Mouse (Mus musculus): Measurements from ENCODE around the gene A730015C16Rik. TPM values are rescaled to one million over a fixed set of nuclear protein-coding genes. Genes with fewer than 3 reads are reported as not detected.
A peak's percentile ranks its signal among the peaks of the same experiment; 100 is the strongest.

The A730015C16Rik gene
- polyA plus RNA-seq, 1 experiment from 2014 or later: 2.6 TPM

GRCm38 (mm10) chr4:108843336-108843735 lies 5.1 kb downstream of the A730015C16Rik start:
- H3K27me3 ChIP-seq: no peaks in the 10 kb centered on the region
- ATAC-seq: no peak
- H3K9me3 ChIP-seq: no peaks in the 10 kb centered on the region
- H3K4me3 ChIP-seq (replicated peaks): no peak overlapping the region
- no peak overlapping the region for H3K27ac ChIP-seq
- H3K36me3 ChIP-seq: peaks cover 7% of the 10 kb centered on the region
- H3K4me1 ChIP-seq (replicated peaks): peaks cover 5% of the 10 kb centered on the region
- no peak overlapping the region for H3K4me2 ChIP-seq (replicated peaks)
- no peak overlapping the region for H3K9ac ChIP-seq (replicated peaks)

DNA sequence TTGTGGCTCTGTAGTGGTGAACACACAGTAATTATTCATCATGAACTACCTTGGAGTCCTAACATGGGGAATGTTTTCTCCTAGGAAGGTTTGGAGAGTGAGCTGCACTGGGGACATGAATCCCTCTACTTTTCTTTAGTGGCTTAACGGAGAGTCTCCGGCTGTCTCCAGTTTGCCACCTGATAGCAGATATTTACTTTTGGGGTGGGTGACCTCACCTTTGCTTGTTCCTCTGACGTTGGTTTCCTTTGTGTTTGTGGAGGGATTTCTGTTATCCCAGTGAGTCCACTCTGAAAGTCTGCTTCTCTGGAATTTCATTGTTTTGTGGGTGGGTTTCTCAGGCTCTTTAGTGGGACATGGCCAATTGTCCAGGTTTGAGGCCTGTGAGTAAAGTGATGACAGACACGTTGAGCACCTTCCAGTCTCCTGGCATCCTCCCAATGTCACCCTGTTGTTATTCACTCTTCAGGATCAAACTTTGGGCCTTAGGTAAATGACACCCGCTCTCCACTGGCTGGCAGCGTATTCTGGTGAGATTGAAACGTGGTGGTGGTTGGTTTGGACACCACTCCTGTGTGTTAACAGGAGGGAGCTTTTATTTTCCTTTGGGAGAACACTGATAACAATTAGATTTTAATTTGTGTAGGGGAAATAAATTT lies 6.4 kb downstream of the A730015C16Rik start:
- no peaks in the 10 kb centered on the region for H3K9me3 ChIP-seq
- H3K36me3 ChIP-seq: peaks cover 7% of the 10 kb centered on the region
- ATAC-seq: no peak
- no peak overlapping the region for H3K27ac ChIP-seq
- no peaks in the 10 kb centered on the region for H3K27me3 ChIP-seq
- H3K4me1 ChIP-seq (replicated peaks): peaks cover under 1% of the 10 kb centered on the region; the same call in 1 of the 2 replicates
- no peak overlapping the region for H3K4me3 ChIP-seq (replicated peaks)
- no peak overlapping the region for H3K9ac ChIP-seq (replicated peaks)
- H3K4me2 ChIP-seq (replicated peaks): no peak overlapping the region
- WGBS: 94% methylated on average over 7 of the region's 7 CpGs

DNA sequence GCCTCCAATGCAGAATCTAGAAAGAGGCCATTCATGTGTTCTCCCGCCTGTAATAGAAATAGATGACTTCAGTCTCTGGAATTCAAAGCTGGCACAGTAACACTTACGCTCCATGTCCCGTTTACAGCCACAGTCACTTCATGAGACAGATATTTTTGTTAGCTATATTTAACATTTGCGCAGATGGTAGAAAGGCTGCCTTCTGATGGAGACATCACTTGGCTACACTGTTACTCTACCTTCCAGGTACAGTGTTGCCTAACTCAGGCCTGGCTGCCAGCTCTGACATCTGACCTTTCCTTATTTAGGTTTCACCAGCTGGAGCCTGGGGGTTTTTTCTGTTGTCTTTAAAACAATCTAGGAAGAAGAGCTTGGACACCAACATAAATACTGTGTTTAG lies 10.4 kb downstream of the A730015C16Rik start:
- Histone ChIP-seq H3K9ac (replicated peaks) (no peak overlapping the region), H3K4me1 (replicated peaks) (peaks cover 20% of the 10 kb centered on the region), H3K36me3 (peaks cover 7% of the 10 kb centered on the region), H3K9me3 (no peaks in the 10 kb centered on the region), H3K27ac (no peak overlapping the region), H3K27me3 (no peaks in the 10 kb centered on the region), H3K4me2 (replicated peaks) (no peak overlapping the region), H3K4me3 (replicated peaks) (no peak overlapping the region)
- no peak for ATAC-seq
- 95% methylated on average over 4 of the region's 4 CpGs for WGBS

GRCm38 (mm10) chr4:108835496-108835895 lies 12.9 kb downstream of the A730015C16Rik start:
- ATAC-seq: no peak
- H3K4me2 ChIP-seq (replicated peaks): peak overlapping the region; percentile 85
- H3K27ac ChIP-seq: peak overlapping the region; percentile 99; the same call in 1 of the 2 replicates
- H3K36me3 ChIP-seq: peaks cover 3% of the 10 kb centered on the region
- WGBS: 63% methylated on average over 3 of the region's 3 CpGs
- no peaks in the 10 kb centered on the region for H3K9me3 ChIP-seq
- peak overlapping the region; percentile 80 for H3K9ac ChIP-seq (replicated peaks)
- peak overlapping the region; percentile 55 for H3K4me3 ChIP-seq (replicated peaks)
- peaks cover 38% of the 10 kb centered on the region for H3K4me1 ChIP-seq (replicated peaks)
- no peaks in the 10 kb centered on the region for H3K27me3 ChIP-seq

- Histone ChIP-seq H3K36me3 (peaks cover 4% of the 10 kb centered on the region), H3K4me2 (replicated peaks) (peak overlapping the region; percentile 85), H3K9ac (replicated peaks) (peak overlapping the region; percentile 80), H3K27me3 (no peaks in the 10 kb centered on the region), H3K4me3 (replicated peaks) (peak overlapping the region; percentile 55), H3K4me1 (replicated peaks) (peaks cover 43% of the 10 kb centered on the region), H3K27ac (peak overlapping the region; percentile 99), H3K9me3 (no peaks in the 10 kb centered on the region)
- no peak for ATAC-seq
- 1% methylated on average over 15 of the region's 15 CpGs for WGBS
Observed at GRCm38 (mm10) chr4:108834971-108835311, 13.5 kb downstream of the A730015C16Rik start.

DNA sequence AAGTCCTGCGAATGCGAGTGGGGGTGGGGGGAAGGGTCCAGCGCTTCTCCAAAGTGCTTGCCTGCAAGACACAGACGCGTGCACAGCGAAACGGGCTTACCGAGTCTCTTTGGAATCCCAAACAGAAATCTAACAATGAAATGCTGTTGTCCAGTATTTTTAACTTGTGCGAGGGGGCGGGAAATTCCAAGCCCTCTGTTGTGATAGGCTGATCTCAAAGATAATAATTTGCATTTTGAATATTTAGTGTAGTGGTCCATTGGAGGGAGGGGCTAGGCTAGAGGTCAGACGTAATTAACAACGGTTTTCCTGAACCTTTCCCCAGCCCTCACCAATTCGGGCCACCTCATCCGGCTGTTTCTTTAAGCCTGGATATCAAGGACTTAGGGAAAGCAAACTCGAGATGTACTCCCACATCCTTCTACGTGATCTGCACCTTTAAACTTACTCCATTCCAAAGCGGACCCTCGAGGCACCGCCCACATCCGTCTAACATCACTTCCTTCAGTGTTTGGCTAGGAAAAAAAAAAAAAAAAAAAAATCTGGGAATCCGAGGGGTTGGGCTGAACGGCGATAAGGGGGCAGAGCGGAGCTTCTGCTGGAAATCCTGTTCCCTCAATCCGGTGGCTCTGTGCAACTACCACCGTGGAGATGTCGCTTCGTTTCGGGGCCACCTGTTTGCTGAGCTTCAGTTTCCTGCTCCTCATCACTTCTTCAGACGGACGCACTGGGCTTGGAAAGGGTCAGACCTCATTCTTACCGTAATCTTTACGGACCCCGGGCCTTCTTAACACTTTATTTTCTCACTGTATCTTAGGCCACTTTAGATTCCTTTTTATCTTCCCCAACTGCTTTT lies 14.1 kb downstream of the A730015C16Rik start, which contains the start of gene Txndc12:
Gene Txndc12 (plus strand): TSS at position 487 of the 856 bp plus-strand sequence.
- Histone ChIP-seq H3K4me2 (replicated peaks) (peak within 1 kb of the TSS; percentile 85), H3K9ac (replicated peaks) (peak within 1 kb of the TSS; percentile 92), H3K9me3 (no peaks in the 10 kb centered on the region), H3K27me3 (no peaks in the 10 kb centered on the region), H3K36me3 (peaks cover 10% of the 10 kb centered on the region), H3K4me3 (replicated peaks) (peak within 1 kb of the TSS; percentile 55), H3K27ac (peak within 1 kb of the TSS; percentile 99), H3K4me1 (replicated peaks) (peaks cover 43% of the 10 kb centered on the region)
- WGBS: under 1% methylated on average over 34 of the region's 34 CpGs
- peak; percentile 79 for ATAC-seq

- WGBS: under 1% methylated on average over 6 of the region's 6 CpGs
- peaks cover 14% of the 10 kb centered on the region for H3K36me3 ChIP-seq
- H3K27ac ChIP-seq: peak overlapping the region; percentile 99
- H3K9ac ChIP-seq (replicated peaks): peak overlapping the region; percentile 90
- peaks cover 43% of the 10 kb centered on the region for H3K4me1 ChIP-seq (replicated peaks)
- H3K4me3 ChIP-seq (replicated peaks): peak overlapping the region; percentile 55
- peak overlapping the region; percentile 85 for H3K4me2 ChIP-seq (replicated peaks)
- ATAC-seq: no peak
- H3K27me3 ChIP-seq: no peaks in the 10 kb centered on the region
- no peaks in the 10 kb centered on the region for H3K9me3 ChIP-seq
Observed at GRCm38 (mm10) chr4:108833828-108834114, 14.6 kb downstream of the A730015C16Rik start.

DNA sequence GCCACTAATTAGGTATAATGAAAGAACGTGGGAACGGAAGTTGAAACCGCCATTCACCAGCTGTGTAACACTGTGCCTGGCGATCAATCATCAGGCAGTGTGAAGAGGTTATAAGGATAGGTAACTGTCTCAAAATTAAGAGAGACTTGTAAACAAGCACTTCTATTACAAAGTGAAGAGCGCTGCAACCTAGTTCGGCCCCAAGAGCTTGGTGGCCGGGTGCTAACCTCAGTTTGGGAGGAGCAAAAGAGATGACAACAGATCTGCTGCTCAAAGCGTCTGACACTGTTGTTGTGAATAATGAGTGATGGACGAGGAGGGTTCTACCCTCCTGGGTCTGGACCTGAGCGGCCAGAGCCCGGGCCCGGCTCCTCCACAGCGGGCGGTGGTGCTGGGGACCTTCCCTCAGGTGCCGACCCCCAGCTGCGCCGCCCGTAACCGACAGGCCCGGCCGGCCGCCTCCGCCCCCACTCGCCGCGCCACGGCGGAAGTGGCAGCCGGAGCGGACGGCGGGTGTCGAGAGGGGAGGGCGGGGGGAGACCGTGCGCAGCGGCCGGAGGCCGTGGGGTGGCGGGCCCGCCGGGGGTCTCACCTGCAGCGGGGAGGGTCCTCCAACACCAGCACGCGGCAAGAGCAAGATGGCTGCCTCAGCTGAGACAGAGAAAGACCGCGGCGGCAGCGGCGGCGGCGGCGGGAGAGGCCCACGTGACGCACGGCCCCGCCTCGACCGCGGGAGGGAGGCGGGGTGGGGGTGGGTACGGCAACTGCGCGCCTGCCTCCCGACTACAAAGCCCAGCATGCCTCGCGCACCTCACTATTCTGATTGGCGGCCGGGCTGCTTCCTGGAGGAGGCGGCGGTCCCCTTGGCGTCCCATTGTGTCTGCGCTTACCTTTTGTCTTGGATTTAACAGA lies 15.2 kb downstream of the A730015C16Rik start, which contains the start of gene Btf3l4:
Gene Btf3l4 (minus strand): TSS at position 699 of the 912 bp plus-strand sequence.
- Histone ChIP-seq H3K9ac (replicated peaks) (peak within 1 kb of the TSS; percentile 92), H3K27ac (peak within 1 kb of the TSS; percentile 99), H3K4me1 (replicated peaks) (peaks cover 43% of the 10 kb centered on the region), H3K36me3 (peaks cover 20% of the 10 kb centered on the region), H3K9me3 (no peaks in the 10 kb centered on the region), H3K4me3 (replicated peaks) (peak within 1 kb of the TSS; percentile 55), H3K4me2 (replicated peaks) (peak within 1 kb of the TSS; percentile 85), H3K27me3 (no peaks in the 10 kb centered on the region)
- WGBS: under 1% methylated on average over 73 of the region's 73 CpGs
- ATAC-seq: peak; percentile 95

DNA sequence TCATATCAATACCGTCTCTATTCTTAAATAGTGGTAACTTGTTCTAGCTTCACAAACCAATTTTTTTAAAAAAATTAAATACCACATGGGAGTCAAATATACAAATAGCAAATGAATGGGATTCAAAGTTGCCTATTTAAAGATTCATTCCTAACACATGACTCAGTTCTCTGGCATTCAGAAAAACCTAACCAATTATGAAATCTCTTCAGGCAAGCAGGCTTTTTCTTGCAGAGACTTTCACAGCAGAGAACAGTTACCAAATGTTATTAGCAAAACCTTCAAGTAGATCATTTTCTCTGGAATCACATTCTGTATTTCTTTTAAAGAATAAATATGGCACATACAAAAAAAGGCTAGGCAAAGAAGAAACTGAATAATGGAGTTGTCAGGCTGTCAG lies 17.7 kb downstream of the A730015C16Rik start:
- Histone ChIP-seq H3K9ac (replicated peaks) (no peak overlapping the region), H3K27me3 (no peaks in the 10 kb centered on the region), H3K4me1 (replicated peaks) (peaks cover 29% of the 10 kb centered on the region), H3K4me2 (replicated peaks) (peak overlapping the region; percentile 32), H3K4me3 (replicated peaks) (0 out of 2 replicates have a peak overlapping the region, but pooled peaks have one; percentile 6), H3K36me3 (peaks cover 37% of the 10 kb centered on the region), H3K9me3 (no peaks in the 10 kb centered on the region), H3K27ac (no peak overlapping the region)
- WGBS: 91% methylated on average over 1 of the region's 1 CpGs
- ATAC-seq: no peak

DNA sequence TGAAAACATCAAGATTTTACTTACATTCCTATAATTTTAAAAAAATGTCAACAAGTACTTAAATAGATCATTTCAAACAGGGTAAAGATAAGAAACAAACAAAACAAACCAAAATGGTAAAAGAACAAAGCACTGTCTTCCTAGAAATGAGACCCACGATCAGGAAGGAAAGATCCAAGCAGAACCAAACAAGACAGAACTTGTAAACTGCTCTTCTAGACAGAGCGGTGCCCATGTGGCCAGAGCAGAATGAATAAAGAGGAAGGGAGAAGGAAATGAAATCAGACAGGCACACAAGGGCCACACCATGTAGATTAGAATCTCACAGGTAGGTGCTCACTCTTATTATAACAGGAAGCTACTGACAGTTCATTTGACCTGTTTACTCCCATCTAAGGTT lies 21.8 kb downstream of the A730015C16Rik start:
- H3K27ac ChIP-seq: no peak overlapping the region
- H3K4me3 ChIP-seq (replicated peaks): no peak overlapping the region
- no peak for ATAC-seq
- H3K4me2 ChIP-seq (replicated peaks): no peak overlapping the region
- H3K9ac ChIP-seq (replicated peaks): no peak overlapping the region
- H3K27me3 ChIP-seq: no peaks in the 10 kb centered on the region
- WGBS: 93% methylated on average over 2 of the region's 2 CpGs
- H3K9me3 ChIP-seq: no peaks in the 10 kb centered on the region
- H3K36me3 ChIP-seq: peaks cover 71% of the 10 kb centered on the region
- peaks cover 14% of the 10 kb centered on the region for H3K4me1 ChIP-seq (replicated peaks)

DNA sequence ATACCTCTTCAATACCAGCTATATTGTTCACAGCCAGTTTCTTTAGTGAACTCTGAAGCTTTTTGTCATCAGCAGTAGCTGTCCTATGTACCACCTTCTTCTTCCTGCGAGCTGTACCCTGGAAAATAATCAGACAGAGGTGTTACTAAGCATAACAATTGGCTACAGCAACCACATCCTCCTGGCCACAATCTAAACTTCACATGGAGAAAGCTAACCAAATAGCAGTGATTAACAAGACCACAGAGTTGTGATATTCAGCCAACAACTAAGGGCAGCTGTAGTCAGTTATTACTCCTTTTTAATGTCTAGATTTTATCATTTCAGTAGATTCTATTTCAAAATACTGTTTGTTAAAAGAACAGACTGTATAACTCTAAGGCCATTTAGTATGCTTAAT lies 22.3 kb downstream of the A730015C16Rik start:
- no peak overlapping the region for H3K4me3 ChIP-seq (replicated peaks)
- H3K4me1 ChIP-seq (replicated peaks): peaks cover 9% of the 10 kb centered on the region
- no peak overlapping the region for H3K9ac ChIP-seq (replicated peaks)
- H3K36me3 ChIP-seq: peaks cover 73% of the 10 kb centered on the region
- H3K27me3 ChIP-seq: no peaks in the 10 kb centered on the region
- WGBS: 94% methylated on average over 1 of the region's 1 CpGs
- ATAC-seq: no peak
- H3K27ac ChIP-seq: no peak overlapping the region
- H3K9me3 ChIP-seq: no peaks in the 10 kb centered on the region
- no peak overlapping the region for H3K4me2 ChIP-seq (replicated peaks)
